In genomic region chr12:86771823-86772427, GRCm38 (mm10) we compare ENCODE assay signal across 8 mouse cellular contexts. TPM values are rescaled to one million over a fixed set of nuclear protein-coding genes. Genes with fewer than 3 reads are reported as not detected.
A peak's percentile ranks its signal among the peaks of the same experiment; 100 is the strongest.
DNase-seq lines count a peak whose midpoint lies in the region; ATAC-seq and TF ChIP-seq lines count a peak whose summit lies in the region.

No protein-coding gene starts in this region.

- TF ChIP-seq EP300 in ES-Bruce4 (IDR thresholded peaks at IDR 0.05; ENCODE audit: insufficient read depth, low read depth, low read length), result peak; percentile 70; the same call in 1 of the 2 replicates

- no peaks in the 10 kb centered on the region for H3K36me3 ChIP-seq in ES-Bruce4 (ENCODE audit: control insufficient read depth, insufficient read depth, low read length, poor library complexity, severe bottlenecking)
- H3K36me3 ChIP-seq in forebrain, embryonic 12.5 days (replicated peaks), result no peaks in the 10 kb centered on the region

- intact Hi-C loops in heart, postnatal 36 days (cut with DNase I), result loop anchor here (1.0 kb wide), 1 partner anchor 151 kb away; no protein-coding TSS in a partner anchor

- 12% methylated on average over 12 of the region's 12 CpGs for WGBS in forebrain, embryonic 12.5 days
- 9% methylated on average over 12 of the region's 12 CpGs for WGBS in lung, adult 2 months

- no peak for TF ChIP-seq POLR2A in ES-Bruce4 (IDR thresholded peaks at IDR 0.05; ENCODE audit: insufficient read depth, low read length)
- no peak for TF ChIP-seq POLR2A in lung, adult 2 months (IDR thresholded peaks at IDR 0.05; ENCODE audit: borderline replicate concordance, extremely low read depth, low read depth, low read length)

- DNase-seq in c-Kit-positive CD71-positive TER-119-negative erythroid progenitor cells, embryonic 14.5 days (ENCODE audit: low read depth), result peak; percentile 77
- peak; percentile 91 to 96 for DNase-seq in heart, postnatal 36 days
- peak; percentile 87 to 95 for DNase-seq in layer of hippocampus, adult 18-20 months (ENCODE audit: low spot score in 2 of 2)
- DNase-seq in lung, adult 2 months, result peak; percentile 85
- peak; percentile 84 for DNase-seq in testis, postnatal 14 days (ENCODE audit: low spot score)

- peaks cover 19% of the 10 kb centered on the region for H3K4me1 ChIP-seq in ES-Bruce4 (ENCODE audit: control insufficient read depth, insufficient read depth, low read length)
- peaks cover 34% of the 10 kb centered on the region for H3K4me1 ChIP-seq in forebrain, embryonic 12.5 days
- H3K4me1 ChIP-seq in lung, adult 2 months (ENCODE audit: control insufficient read depth, insufficient read depth, low read length), result peaks cover 28% of the 10 kb centered on the region

- no peaks in the 10 kb centered on the region for H3K27me3 ChIP-seq in ES-Bruce4 (ENCODE audit: control insufficient read depth, insufficient read depth, low read length, poor library complexity, severe bottlenecking)
- peaks cover 3% of the 10 kb centered on the region; the same call in 1 of the 2 replicates for H3K27me3 ChIP-seq in forebrain, embryonic 12.5 days

- TF ChIP-seq CTCF in ES-Bruce4 (IDR thresholded peaks at IDR 0.05; ENCODE audit: low read depth, low read length), result peak; percentile 95
- peak; percentile 96 for TF ChIP-seq CTCF in lung, adult 2 months (IDR thresholded peaks at IDR 0.05; ENCODE audit: insufficient read depth, low read length)

- H3K4me3 ChIP-seq in ES-Bruce4 (ENCODE audit: low read depth, low read length), result no peak overlapping the region
- no peak overlapping the region for H3K4me3 ChIP-seq in forebrain, embryonic 12.5 days (replicated peaks)
- H3K4me3 ChIP-seq in lung, adult 2 months (replicated peaks; ENCODE audit: extremely low read depth, low read depth, low read length), result no peak overlapping the region

- no peaks in the 10 kb centered on the region for H3K9me3 ChIP-seq in ES-Bruce4 (replicated peaks; ENCODE audit: control insufficient read depth, insufficient read depth, low read length, poor library complexity, severe bottlenecking)
- H3K9me3 ChIP-seq in forebrain, embryonic 12.5 days, result no peaks in the 10 kb centered on the region

- peak; percentile 79 for ATAC-seq in forebrain, embryonic 12.5 days (ENCODE audit: low FRiP score)
- peak; percentile 73 for ATAC-seq in neutrophil, adult 5-6 weeks (ENCODE audit: extremely low read depth, insufficient number of reproducible peaks, low FRiP score, poor library complexity, severe bottlenecking)

- H3K27ac ChIP-seq in ES-Bruce4 (ENCODE audit: insufficient read depth, low read length), result 0 out of 2 replicates have a peak overlapping the region, but pooled peaks have one; percentile 0
- H3K27ac ChIP-seq in forebrain, embryonic 12.5 days, result peak overlapping the region; percentile 61; the same call in 1 of the 2 replicates

- H3K9ac ChIP-seq in ES-Bruce4 (ENCODE audit: low read depth, poor library complexity, severe bottlenecking), result no peak overlapping the region
- no peak overlapping the region for H3K9ac ChIP-seq in forebrain, embryonic 12.5 days

- no peak overlapping the region for H3K4me2 ChIP-seq in forebrain, embryonic 12.5 days

RNA-seq across cellular contexts. Expression of gene Lrrc74a, which starts 37.8 kb away (rescaled TPM):
- polyA plus RNA-seq in ES-Bruce4 (2011; ENCODE audit: insufficient read depth, insufficient read length, low read depth, missing spikeins), result not detected in 2 replicates
- not detected in 2 replicates for polyA plus RNA-seq in forebrain, embryonic 12.5 days (2016; fragmentation: Nextera tagmentation; extraction: Ambion mirVana)
- not detected for total RNA-seq in heart, postnatal 36 days (2021)
- not detected for total RNA-seq in layer of hippocampus, adult 18-20 months (2021)
- polyA plus RNA-seq in lung, adult 2 months (2012; rRNA removed), result not detected in 2 replicates
- not detected in 2 replicates for total RNA-seq in neutrophil, adult 5-6 weeks (2017)

RNA-seq across cellular contexts. Expression of gene Angel1, which starts 45.7 kb away (rescaled TPM):
- 12.0 and 14.4 TPM in 2 replicates for polyA plus RNA-seq in ES-Bruce4 (2011; ENCODE audit: insufficient read depth, insufficient read length, low read depth, missing spikeins)
- 13.3 and 13.6 TPM in 2 replicates for polyA plus RNA-seq in forebrain, embryonic 12.5 days (2016; fragmentation: Nextera tagmentation; extraction: Ambion mirVana)
- total RNA-seq in heart, postnatal 36 days (2021), result 1 to 10 TPM; 3.2 to 4.4 TPM
- 1 to 10 TPM; 5.0 to 5.7 TPM for total RNA-seq in layer of hippocampus, adult 18-20 months (2021)
- polyA plus RNA-seq in lung, adult 2 months (2012; rRNA removed), result 5.7 and 7.3 TPM in 2 replicates
- 4.1 and 7.0 TPM in 2 replicates for total RNA-seq in neutrophil, adult 5-6 weeks (2017)
